Mouse (Mus musculus) kidney, adult 2 months (tissue): ENCODE measurements around the gene Pimreg. TPM values are rescaled to one million over a fixed set of nuclear protein-coding genes. Genes with fewer than 3 reads are reported as not detected.

Experiments used
- DNase-seq: peaks from one replicate; pipeline ENCODE4 v3.0.0; 2021
- H3K27ac ChIP-seq: fragments of 200-500 bp; 2 replicates; pipeline ENCODE4 v1.5.1; 2012; ENCODE audit warnings: low read depth, low read length, control low read depth, inconsistent platforms; ENCODE audit not compliant: insufficient read depth
- H3K27me3 ChIP-seq: fragments of 200-500 bp; replicated peaks from 2 replicates; pipeline ENCODE4 v1.6.1; 2012; ENCODE audit warnings: mild to moderate bottlenecking, moderate library complexity, low read length, inconsistent platforms; ENCODE audit not compliant: control insufficient read depth, insufficient read depth
- H3K36me3 ChIP-seq: fragments of 200-500 bp; 2 replicates; pipeline ENCODE4 v1.6.1; 2012; ENCODE audit warnings: mild to moderate bottlenecking, moderate library complexity, low read length, inconsistent platforms; ENCODE audit not compliant: control insufficient read depth, insufficient read depth
- H3K4me1 ChIP-seq: fragments of 200-500 bp; 2 replicates; pipeline ENCODE4 v1.6.1; 2011; ENCODE audit warnings: low read length; ENCODE audit not compliant: control insufficient read depth, insufficient read depth
- H3K4me3 ChIP-seq: fragments of 200-500 bp; 2 replicates; pipeline ENCODE4 v1.5.1; 2011; ENCODE audit warnings: mild to moderate bottlenecking, low read depth, low read length, control low read depth; ENCODE audit not compliant: insufficient read depth
- CTCF ChIP-seq: fragments of 200-500 bp; conservative IDR thresholded peaks from 2 replicates; pipeline ENCODE4 v1.5.1; 2011; ENCODE audit warnings: low read depth, mild to moderate bottlenecking, control low read depth, low read length, moderate library complexity, mixed read lengths; ENCODE audit not compliant: insufficient read depth, insufficient read length
- POLR2A ChIP-seq: fragments of 200-500 bp; IDR thresholded peaks from one replicate; pipeline ENCODE4 v1.6.1; 2011; ENCODE audit warnings: low read depth, low read length, control low read depth
- WGBS: fragments of 180-500 bp; shearing (Covaris S2); methylation state at CpG from one replicate; pipeline ENCODE4 v1.1.7; 2018; 5-methylcytosine and 5-hydroxymethylcytosine counted together
- polyA plus RNA-seq: library from polyadenylated mRNA; depleted of rRNA; stranded (reverse); fragments of >200 nt; gene quantifications from 2 replicates; pipeline ENCODE4 v1.2.3, GENCODE M21; 2012

Gene Pimreg
- polyA plus RNA-seq, 1 experiment = 0.55 TPM

DNA sequence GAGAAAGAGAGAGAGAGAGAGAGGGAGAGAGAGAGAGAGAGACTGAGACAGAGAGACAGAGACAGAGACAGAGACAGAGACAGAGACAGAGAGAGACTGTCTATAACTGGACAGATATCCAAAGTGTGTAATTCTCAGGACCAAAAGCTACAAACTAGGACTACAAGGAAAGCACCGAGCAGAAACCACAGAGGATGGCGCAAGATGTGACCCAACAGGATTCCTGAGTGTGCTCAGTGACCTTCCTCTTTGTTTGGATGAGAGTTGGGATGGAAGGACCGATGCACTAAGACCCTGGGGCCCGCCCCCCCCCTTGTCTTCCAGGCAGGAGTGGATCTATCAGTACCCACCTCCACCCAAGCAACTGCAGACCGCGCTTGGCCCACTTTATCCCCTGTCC, 36.3 kb upstream of the Pimreg start:
- DNase-seq = no peak
- 86% methylated on average over 6 of the region's 6 CpGs for WGBS
- TF ChIP-seq CTCF (no peak), POLR2A (no peak)
- Histone ChIP-seq H3K27me3 (no peaks in the 10 kb centered on the region), H3K36me3 (no peaks in the 10 kb centered on the region), H3K4me1 (no peaks in the 10 kb centered on the region), H3K4me3 (no peak overlapping the region), H3K27ac (no peak overlapping the region)

DNA sequence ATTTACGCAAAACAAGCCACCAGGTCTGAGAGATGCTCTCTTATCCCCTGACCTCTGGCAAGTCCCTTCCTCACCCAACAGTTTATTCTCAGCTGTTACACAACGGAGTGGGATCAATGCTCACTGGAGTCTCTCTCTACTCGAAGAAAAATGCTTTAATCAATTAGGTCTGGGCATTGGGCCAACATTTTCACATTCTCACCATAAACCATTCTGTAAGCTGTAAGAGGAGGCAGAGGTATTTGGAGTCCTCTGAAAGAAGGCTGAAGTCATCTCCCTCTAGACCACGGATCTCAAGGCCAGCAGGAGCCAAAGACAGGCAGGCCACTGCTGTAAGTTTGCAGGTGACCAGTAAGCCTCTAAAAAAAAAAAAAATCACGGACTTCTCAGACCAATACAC, 31.5 kb upstream of the Pimreg start:
- H3K27me3 ChIP-seq = no peaks in the 10 kb centered on the region
- no peak for DNase-seq

DNA sequence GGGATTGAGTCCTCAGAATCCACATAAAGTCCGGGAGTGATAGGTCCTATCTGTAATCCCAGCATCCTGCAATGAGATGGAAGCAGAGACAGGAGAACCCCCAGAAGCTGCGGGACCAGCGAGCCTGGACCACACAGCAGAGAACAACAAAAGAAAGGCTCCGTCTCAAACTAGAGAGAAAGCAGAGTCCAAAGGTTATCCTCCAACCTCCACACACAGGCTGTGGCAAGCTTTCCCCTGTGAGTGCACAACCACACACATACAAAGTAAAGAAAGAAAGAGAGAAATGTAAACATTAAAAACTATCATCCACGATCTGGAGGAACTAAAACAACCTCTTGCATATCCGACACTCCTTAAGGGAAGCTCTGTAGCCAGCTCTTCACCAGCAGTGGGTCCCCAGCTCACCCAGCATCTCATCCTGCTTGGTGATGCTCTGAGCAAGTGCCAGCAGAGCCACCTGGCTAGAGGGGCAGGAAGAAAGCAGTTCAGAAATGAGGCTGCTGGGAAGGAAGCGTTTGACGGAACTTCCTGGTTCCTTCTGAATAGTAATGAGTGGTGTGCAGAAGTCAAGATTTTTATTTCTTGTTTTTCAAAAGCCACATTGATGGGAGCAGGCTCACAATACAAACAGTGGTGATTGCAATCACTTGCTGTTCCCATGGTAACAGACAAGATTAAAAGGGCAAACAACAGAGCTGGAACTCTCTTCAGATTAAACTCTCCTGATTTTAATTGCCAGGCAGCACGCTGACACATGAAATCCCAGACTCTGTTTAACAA, 30.7 kb upstream of the Pimreg start:
- WGBS = 42% methylated on average over 9 of the region's 9 CpGs
- Histone ChIP-seq H3K27me3 (no peaks in the 10 kb centered on the region), H3K4me3 (no peak overlapping the region), H3K36me3 (no peaks in the 10 kb centered on the region), H3K27ac (no peak overlapping the region), H3K4me1 (no peaks in the 10 kb centered on the region)
- no peak for DNase-seq
- TF ChIP-seq CTCF (no peak), POLR2A (no peak)

More for the DNA sequence above, 31.5 kb upstream of the Pimreg start:
- TF ChIP-seq POLR2A (no peak), CTCF (no peak)
- H3K4me3 ChIP-seq = no peak overlapping the region
- WGBS = 44% methylated on average over 5 of the region's 5 CpGs
- no peaks in the 10 kb centered on the region for H3K4me1 ChIP-seq
- no peaks in the 10 kb centered on the region for H3K36me3 ChIP-seq
- no peak overlapping the region for H3K27ac ChIP-seq

GRCm38 (mm10) chr11:72011955-72012354, 29.9 kb upstream of the Pimreg start:
- H3K4me3 ChIP-seq = no peak overlapping the region
- TF ChIP-seq POLR2A (no peak), CTCF (no peak)
- no peaks in the 10 kb centered on the region for H3K36me3 ChIP-seq
- no peak overlapping the region for H3K27ac ChIP-seq
- 84% methylated on average over 1 of the region's 1 CpGs for WGBS
- no peaks in the 10 kb centered on the region for H3K4me1 ChIP-seq
- no peaks in the 10 kb centered on the region for H3K27me3 ChIP-seq
- DNase-seq = no peak

- Histone ChIP-seq H3K4me1 (no peaks in the 10 kb centered on the region), H3K36me3 (no peaks in the 10 kb centered on the region), H3K27ac (no peak overlapping the region), H3K4me3 (no peak overlapping the region), H3K27me3 (no peaks in the 10 kb centered on the region)
- TF ChIP-seq CTCF = no peak
- TF ChIP-seq POLR2A = no peak
- 67% methylated on average over 4 of the region's 4 CpGs for WGBS
- DNase-seq = no peak
These were observed 27.2 kb upstream of the Pimreg start for GRCm38 (mm10) chr11:72014674-72015073.

GRCm38 (mm10) chr11:72016518-72017252, 25.1 kb upstream of the Pimreg start:
- WGBS = 81% methylated on average over 13 of the region's 13 CpGs

DNA sequence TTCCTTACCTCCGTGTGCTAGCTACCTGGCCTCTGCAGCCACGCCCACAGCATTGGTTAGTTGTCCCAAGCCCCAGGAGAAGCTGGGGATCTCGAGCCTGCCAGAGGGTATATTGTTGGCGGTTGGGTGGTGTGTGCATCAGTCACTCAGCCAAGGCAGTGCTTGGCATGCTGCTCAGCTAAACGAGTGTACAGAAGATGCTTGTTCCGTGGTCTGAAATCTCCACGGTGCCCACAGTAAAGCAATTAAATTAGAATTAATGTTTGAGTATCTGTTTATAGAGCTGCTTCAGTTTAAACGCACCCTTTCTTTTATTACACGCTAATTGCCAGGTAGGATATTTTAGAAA, 24.6 kb upstream of the Pimreg start:
- Histone ChIP-seq H3K27ac (no peak overlapping the region), H3K4me3 (no peak overlapping the region), H3K4me1 (no peaks in the 10 kb centered on the region), H3K36me3 (no peaks in the 10 kb centered on the region), H3K27me3 (no peaks in the 10 kb centered on the region)
- TF ChIP-seq POLR2A (no peak), CTCF (no peak)
- WGBS = 78% methylated on average over 9 of the region's 9 CpGs
- DNase-seq = no peak

More at GRCm38 (mm10) chr11:72016518-72017252, 25.1 kb upstream of the Pimreg start:
- H3K4me3 ChIP-seq = no peak overlapping the region
- TF ChIP-seq CTCF (no peak), POLR2A (no peak)
- no peak overlapping the region for H3K27ac ChIP-seq
- H3K36me3 ChIP-seq = no peaks in the 10 kb centered on the region
- no peaks in the 10 kb centered on the region for H3K27me3 ChIP-seq
- H3K4me1 ChIP-seq = no peaks in the 10 kb centered on the region
- no peak for DNase-seq
